Mouse (Mus musculus) T-helper 17 cell (primary cell): Measurements from ENCODE around the gene Toe1.

Experiments used
- in situ Hi-C, 2 experiments: fragments of 300-600 bp; cut with MboI, MseI; formaldehyde crosslinking; loops; 1 replicate in 1 of 2; 2 replicates in 1 of 2; pipeline ENCODE4 v1.15.1; 2025; ENCODE audit warnings: high pct_unique_total_duplicates in 2 of 2

Gene Toe1

DNA sequence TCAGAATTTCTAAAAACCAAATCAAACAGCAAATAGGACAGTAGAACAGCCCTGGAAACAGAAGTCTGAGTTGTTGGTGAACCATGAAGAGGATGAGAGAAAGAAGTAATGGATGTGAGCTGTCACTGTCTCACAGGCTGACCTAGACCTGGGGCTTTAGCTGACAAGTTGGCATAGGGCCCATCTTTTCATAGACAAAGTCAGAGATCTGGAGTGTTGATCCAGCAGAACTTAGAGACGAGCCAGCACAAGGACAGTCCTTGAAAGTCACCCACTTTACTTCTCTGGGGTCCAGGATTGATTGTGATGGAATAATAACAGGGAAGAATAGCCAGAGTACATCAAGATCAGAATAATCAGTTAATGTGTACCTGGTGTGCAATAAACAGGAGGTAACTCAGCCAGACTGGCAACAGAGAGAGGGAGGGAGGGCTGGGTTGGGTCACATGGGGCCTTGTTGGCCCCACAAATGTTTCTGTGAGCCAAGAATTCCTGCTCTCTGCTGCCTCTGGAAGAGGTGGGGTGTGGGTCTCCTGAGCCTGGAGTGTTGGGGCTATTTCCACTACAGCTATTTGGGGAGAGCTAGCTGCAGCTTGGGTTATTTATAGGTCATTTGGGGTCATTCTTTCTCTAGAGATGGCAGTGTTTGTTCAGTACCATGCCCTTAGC lies 10.9 kb downstream of the Toe1 start:
- in situ Hi-C loops = no loop called here

DNA sequence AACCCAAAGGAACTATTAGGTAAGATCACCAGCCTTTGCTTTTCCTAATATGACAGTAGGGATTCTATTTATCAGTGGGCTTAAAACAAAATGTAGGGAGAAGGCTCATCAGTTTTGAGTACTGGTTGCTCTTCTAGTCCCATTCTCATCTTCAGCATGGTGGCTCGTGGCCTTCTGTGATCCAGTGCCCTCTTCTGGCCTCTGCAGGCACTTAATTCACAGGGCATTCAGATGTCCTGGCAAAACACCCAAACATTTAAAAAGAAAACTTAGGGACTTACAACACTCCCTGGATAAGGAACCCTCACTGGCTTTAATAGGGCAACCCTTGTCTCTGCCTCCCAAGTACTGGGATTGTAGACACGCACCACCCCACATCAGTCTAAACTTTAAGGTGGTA lies 13.2 kb downstream of the Toe1 start:
- in situ Hi-C loops = no loop called here

DNA sequence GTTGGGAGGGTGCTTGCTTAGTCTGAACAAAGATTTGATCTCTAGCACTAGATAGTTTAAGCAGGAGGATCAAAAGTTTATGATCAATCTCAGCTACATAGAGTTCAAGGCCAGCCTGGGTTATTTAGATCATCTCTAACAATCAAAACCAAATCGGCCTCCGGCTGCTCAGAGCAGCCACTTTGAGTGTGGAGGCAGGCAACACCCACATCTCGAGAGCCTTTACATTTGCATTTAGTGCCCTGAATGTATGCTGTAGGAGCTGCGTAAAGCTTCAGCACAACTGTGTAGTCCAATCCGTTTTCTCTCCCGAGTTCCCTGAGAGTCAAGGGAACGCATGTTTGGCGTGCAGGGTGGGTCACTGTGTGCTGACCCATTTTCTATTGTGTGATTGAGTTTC lies 15.0 kb downstream of the Toe1 start:
- in situ Hi-C loops = no loop called here

DNA sequence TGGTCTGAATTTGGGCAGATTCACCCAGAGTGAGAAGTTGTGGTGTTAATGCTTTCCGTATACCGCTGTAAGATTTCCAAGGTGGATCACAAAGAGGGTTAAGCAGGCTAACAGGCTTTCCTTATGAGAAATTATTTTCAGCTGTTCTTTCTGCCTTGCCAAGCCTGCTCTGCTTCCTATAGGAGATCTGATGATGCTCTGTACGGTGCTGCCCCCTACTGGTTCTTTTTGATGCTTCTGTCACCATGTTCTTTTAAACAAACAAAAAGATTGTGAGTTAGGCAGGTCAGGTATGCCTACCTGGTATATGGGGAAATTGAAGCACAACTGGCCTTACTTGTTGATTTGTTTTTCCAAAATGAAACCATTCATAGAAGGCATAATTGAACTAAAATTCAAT lies 18.5 kb downstream of the Toe1 start:
- in situ Hi-C loops = loop anchor here (5.0 kb wide), 1 partner anchor 72 kb away; no protein-coding TSS in a partner anchor

DNA sequence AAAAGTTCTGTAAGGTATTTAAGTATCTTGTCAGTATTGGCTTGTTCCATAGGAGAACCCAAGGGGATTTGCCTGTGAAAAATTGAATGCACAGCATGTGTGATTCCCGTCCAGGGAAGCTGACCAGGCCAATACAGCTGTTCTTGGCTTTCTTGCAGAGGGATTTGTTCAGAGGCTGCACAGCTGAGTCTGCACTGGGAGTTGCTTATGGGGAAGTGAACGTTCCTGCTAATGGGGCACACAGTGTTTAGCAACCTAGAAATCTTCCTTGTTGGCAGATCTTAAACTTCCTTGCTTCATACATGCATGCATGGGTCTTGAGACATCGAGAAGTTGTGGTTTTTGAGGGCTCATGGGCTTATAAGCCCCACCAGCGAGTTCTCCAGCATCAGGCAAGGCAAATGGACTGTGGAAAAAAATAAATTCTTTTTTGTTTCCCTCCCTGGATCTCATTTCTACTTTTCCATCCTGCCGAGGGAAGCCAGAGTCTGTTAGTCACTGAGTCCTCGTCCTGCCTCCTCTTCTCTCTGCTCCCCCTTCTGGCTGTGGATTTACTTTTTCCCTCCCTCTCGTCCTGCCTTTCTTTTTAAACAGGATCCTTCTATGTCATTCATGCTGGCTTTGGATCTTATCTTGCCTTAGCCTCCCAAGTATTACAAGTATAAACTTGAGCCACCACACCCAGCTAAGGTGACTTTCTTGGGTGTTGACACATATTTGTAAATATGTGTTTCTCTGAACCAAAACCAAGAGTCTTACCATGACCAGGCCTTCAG lies 19.3 kb downstream of the Toe1 start:
- in situ Hi-C loops = loop anchor here (5.0 kb wide), 1 partner anchor 71 kb away; no protein-coding TSS in a partner anchor

DNA sequence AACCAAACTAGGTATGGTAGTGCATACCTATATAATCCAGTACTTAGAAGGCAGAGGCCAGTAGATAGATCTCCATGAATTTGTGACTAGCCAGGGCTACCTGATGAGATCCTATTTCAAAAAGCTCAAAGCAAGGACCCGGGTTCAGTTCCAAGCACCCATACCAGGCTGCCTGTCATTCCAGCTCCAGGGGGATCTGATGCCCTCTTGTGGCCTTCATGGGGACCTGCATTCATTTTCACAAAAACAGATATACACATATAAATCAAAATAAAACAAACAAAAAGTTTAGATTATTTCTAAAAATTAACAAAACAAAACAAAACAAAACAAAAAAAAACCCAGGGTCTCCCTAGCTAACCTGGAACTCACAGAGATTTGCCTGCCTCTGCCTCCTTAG lies 20.9 kb downstream of the Toe1 start:
- in situ Hi-C loops = loop anchor here (5.0 kb wide), 1 partner anchor 69 kb away; no protein-coding TSS in a partner anchor

DNA sequence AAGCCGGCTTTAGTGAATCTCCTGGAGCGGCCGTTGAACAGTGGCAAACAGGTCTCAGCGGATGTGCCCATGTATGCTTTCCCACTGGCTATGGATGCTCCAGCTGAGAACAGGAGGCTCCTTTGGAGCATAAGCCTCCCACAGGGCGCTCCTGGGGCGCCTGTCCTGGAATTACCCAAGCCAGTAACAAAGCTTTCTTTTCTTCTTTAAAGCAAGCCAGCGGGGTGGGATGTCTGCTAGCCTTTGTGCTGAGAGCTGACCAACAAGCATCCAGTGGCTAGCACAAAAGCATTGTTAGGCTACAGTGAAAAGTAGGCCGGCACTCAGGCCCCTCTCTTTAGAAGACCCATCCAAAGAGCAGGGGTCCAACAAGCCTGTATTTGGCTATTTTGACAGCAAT lies 25.3 kb downstream of the Toe1 start:
- in situ Hi-C loops = no loop called here

DNA sequence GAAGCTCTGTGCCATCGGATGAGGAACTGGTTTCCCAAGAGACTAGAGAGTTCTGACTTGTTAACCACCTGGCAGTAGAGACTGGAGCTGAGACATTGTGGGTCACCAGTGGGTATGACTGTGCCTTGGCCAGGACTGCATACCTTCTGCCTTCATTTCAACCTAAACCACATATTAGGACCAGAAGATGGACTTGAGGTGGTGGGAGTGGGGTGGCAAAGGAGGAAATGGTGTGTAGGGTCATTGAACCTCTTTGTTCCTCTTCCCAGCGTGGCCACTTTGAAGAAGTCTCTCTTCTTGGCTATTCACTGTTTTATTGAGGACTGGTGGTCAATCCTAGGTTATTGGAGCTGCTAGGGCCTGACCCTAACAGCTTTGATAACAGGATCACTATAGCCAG lies 26.1 kb downstream of the Toe1 start:
- in situ Hi-C loops = no loop called here

DNA sequence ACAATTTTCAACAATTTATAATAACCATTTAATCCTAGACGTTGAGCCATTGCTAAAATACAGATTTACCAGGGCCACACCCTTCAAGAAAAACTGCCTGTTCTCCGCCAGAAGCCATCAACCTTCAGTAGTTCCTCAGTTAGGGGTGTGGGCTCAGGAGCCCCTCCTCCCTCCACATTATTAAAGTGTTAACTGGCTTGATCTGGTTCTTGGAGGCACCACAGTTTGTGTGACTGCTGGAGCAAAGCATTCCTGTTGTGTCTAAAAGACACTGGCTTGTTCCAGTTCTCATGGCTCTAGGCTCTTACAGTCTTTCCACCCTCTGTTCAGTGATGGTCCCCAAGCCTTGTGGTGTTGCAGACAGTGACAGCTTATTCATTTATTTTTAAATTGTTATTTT lies 26.9 kb downstream of the Toe1 start:
- in situ Hi-C loops = no loop called here

DNA sequence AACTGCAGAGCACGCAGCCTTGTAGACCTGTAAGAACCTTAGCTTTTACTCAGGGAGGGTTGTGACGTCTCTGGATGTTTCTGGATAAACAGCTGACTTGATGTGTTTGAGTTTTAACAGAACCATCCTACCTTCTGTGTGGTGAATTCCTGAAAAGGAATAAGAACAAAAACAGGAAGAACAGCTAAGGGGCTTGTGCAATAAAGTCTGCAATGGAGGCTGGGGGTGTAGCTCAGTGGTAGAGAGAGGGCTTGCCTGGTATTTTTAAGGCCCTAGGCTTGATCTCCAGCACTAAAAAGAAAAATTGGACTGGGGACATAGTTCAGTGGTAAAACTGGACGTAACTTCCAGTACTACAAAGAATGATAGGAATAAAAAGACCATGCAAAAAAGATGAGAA lies 30.4 kb downstream of the Toe1 start:
- in situ Hi-C loops = loop anchor here in 1 of 2 experiments (10.0 kb wide), 1 partner anchor 822 kb away; no protein-coding TSS in a partner anchor

DNA sequence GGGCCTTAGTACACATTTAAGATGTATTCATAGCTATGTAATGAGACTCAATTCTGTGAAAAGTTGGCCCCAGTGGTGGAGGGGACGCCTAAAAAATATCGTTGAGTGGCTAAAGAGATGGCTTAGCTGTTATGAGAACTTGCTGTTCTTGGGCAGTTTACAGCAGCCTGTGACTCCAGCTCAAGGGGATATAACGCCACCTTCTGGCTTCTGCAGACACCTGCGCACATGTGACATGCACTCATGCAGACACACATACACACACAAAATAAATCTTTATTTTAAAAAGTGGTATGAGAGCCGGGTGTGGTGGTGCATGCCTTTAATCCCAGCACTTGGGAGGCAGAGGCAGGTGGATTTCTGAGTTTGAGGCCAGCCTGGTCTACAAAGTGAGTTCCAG lies 31.0 kb downstream of the Toe1 start:
- in situ Hi-C loops = loop anchor here in 1 of 2 experiments (10.0 kb wide), 1 partner anchor 822 kb away; no protein-coding TSS in a partner anchor

DNA sequence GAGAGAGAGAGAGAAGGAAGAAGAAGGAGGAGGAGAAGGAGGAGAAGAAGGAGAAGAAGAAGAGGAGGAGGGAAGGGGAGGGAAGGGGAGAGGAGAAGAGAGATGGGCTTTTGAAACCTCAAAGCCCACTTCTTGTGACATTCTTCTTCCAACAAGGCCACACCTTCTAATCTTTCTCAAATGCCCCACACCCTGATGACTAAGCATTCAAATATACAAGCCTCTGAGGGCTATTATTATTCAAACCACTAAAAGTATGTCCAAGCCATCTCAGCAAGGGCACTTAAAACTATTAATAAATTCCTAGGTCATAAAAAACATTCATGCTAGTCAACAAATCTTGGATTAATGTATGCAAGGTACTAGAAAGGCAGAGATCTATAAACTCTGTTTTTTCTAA lies 38.4 kb downstream of the Toe1 start:
- in situ Hi-C loops = no loop called here

DNA sequence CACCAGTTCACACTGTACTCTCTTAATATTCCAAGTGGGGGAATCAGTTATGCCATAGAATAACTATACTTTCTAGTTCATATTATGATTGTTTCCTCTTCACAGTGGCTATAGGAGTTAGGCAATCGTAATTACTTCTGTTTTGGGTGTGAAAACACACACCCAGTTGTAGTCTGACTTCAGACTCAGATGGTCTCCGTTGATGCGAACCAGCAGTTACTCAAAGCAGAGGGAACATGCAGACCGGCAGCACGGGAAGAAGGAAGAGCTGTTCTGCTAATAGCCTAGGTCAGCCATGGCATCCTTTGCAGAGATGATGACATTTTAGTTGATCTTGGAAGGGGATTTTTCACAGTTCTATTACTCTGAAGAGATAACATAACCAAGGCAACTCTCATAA lies 38.9 kb downstream of the Toe1 start:
- in situ Hi-C loops = no loop called here

DNA sequence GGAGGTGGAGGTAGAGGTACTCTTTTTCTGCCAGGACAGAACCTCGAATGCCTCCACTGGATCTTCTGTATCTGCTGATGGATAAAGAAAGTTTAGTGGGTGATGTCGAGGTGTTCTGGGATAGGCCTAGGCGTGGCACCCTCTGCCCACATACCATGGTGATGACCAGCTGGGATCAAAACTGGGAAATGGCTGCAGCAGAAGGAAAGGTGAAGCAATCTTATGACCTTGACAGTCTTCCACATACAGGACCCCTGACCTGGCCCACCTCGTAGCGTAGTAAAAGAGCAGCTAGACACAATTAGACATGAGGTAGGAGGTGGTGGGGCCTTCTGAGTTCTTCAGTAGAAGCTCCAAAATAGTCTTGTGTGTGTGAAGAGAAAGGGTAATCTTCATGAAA lies 43.4 kb downstream of the Toe1 start:
- in situ Hi-C loops = no loop called here

DNA sequence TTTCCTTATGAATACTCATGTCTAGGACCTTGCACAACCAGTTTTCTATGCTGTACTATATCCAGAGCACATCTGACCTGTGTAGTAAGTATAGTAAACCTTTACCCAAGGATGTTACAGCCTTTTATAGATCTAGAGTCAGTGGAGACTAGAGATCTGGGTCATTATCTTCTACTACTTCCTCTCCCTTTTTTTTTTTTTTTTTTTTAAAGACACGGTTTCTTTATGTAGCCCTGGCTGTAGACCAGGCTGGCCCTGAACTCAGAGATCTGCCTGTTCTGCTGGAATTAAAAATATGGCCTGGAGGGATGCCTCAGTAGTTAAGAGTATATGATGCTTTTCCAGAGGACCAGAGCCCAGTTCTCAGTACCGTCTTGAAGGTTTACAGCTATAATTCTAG lies 45.5 kb downstream of the Toe1 start:
- in situ Hi-C loops = no loop called here

DNA sequence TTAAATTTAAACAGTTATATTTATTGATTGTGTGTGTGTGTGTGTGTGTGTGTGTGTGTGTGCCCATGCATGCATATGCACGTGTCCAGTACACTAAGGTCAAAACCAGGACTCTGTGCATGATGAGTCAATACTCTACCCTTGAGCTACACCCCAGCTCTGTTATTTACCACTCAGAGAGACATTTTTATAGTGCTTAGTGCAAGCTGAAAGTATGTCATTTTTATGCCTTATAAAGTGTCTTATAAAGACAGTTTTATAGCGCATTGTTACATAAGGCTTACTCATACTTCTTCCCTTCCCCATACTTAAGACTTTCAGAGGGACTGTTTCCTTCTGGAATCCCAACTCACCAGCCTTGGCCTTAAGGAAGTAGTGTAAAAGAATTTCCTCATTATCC lies 57.7 kb downstream of the Toe1 start:
- in situ Hi-C loops = no loop called here
